Mouse (Mus musculus) embryonic facial prominence, embryonic 11.5 days (tissue): ENCODE data around the gene Tdgf1. TPM values are rescaled to one million over a fixed set of nuclear protein-coding genes. Genes with fewer than 3 reads are reported as not detected.
A peak's percentile ranks its signal among the peaks of the same experiment; 100 is the strongest.

Experiments
- ATAC-seq: fragments of 200-750 bp; cut with Nextera tagmentation; replicated peaks from 2 replicates; pipeline ENCODE4 v1.8.0; 2017; ENCODE audit warnings: low read depth; ENCODE audit not compliant: insufficient number of reproducible peaks, low FRiP score, low TSS enrichment
- DNase-seq: peaks from one replicate; pipeline ENCODE4 v3.0.0-alpha.2; 2015; ENCODE audit warnings: low spot score
- H3K27ac ChIP-seq: fragments of 300-500 bp; sonication (generic); replicated peaks from 2 replicates; pipeline ENCODE4 v1.5.1; 2014; ENCODE audit warnings: mild to moderate bottlenecking, low read depth, low read length, control low read depth
- H3K27me3 ChIP-seq: fragments of 300-500 bp; sonication (generic); 2 replicates; pipeline ENCODE4 v1.6.1; 2014; ENCODE audit warnings: mild to moderate bottlenecking, low read length, moderate library complexity, mixed read lengths; ENCODE audit not compliant: control insufficient read depth, insufficient read depth
- H3K36me3 ChIP-seq: fragments of 300-500 bp; sonication (generic); replicated peaks from 2 replicates; pipeline ENCODE4 v1.6.1; 2014; ENCODE audit warnings: low read depth, mild to moderate bottlenecking, low read length, moderate library complexity, mixed read lengths; ENCODE audit not compliant: control insufficient read depth, insufficient read depth
- H3K4me1 ChIP-seq: fragments of 300-500 bp; sonication (generic); 2 replicates; pipeline ENCODE4 v1.6.1; 2014; ENCODE audit warnings: low read length, mixed read lengths; ENCODE audit not compliant: control insufficient read depth, insufficient read depth
- H3K4me2 ChIP-seq: fragments of 300-500 bp; sonication (generic); 2 replicates; pipeline ENCODE4 v1.6.1; 2014; ENCODE audit warnings: low read depth, mild to moderate bottlenecking, control low read depth, low read length, moderate library complexity
- H3K4me3 ChIP-seq: fragments of 300-500 bp; sonication (generic); 2 replicates; pipeline ENCODE4 v1.5.1; 2014; ENCODE audit warnings: low read depth, low read length, control low read depth
- H3K9ac ChIP-seq: fragments of 300-500 bp; sonication (generic); replicated peaks from 2 replicates; pipeline ENCODE4 v1.6.1; 2014; ENCODE audit warnings: mild to moderate bottlenecking, control low read depth, low read length
- H3K9me3 ChIP-seq: fragments of 300-500 bp; sonication (generic); replicated peaks from 2 replicates; pipeline ENCODE4 v1.6.1; 2016; ENCODE audit warnings: mild to moderate bottlenecking, low read length, inconsistent platforms, mixed read lengths; ENCODE audit not compliant: control insufficient read depth
- WGBS: fragments of 180-500 bp; shearing (Covaris S2); extraction: QIAGEN DNeasy Blood & Tissue Kit; methylation state at CpG from one replicate; pipeline ENCODE4 v1.1.7; 2014; 5-methylcytosine and 5-hydroxymethylcytosine counted together
- polyA plus RNA-seq: library from polyadenylated mRNA; unstranded; fragments of >200 nt; fragmentation: Nextera tagmentation; extraction: Ambion mirVana; gene quantifications from 2 replicates; pipeline ENCODE4 v1.2.1, GENCODE M21; 2014

Gene Tdgf1
- polyA plus RNA-seq, 1 experiment from 2014 or later = not detected

GRCm38 (mm10) chr9:110952398-110952797, 6.4 kb upstream of the Tdgf1 start:
- ATAC-seq (no peak), DNase-seq (no peak)
- Histone ChIP-seq H3K9ac (no peak overlapping the region), H3K4me3 (no peak overlapping the region), H3K4me2 (no peak overlapping the region), H3K9me3 (no peaks in the 10 kb centered on the region), H3K27ac (no peak overlapping the region), H3K36me3 (no peaks in the 10 kb centered on the region), H3K27me3 (peaks cover 7% of the 10 kb centered on the region; the same call in 1 of the 2 replicates), H3K4me1 (no peaks in the 10 kb centered on the region)
- WGBS = 58% methylated on average over 6 of the region's 6 CpGs

- no peak overlapping the region for H3K9ac ChIP-seq
- no peaks in the 10 kb centered on the region for H3K9me3 ChIP-seq
- no peaks in the 10 kb centered on the region for H3K4me1 ChIP-seq
- H3K27me3 ChIP-seq = peaks cover 12% of the 10 kb centered on the region
- no peak overlapping the region for H3K27ac ChIP-seq
- 91% methylated on average over 13 of the region's 13 CpGs for WGBS
- ATAC-seq = no peak
- H3K4me3 ChIP-seq = no peak overlapping the region
- no peak for DNase-seq
- H3K36me3 ChIP-seq = no peaks in the 10 kb centered on the region
- no peak overlapping the region for H3K4me2 ChIP-seq
Observed at GRCm38 (mm10) chr9:110951866-110952265, 5.9 kb upstream of the Tdgf1 start.

- no peak within 1 kb of the TSS for H3K4me2 ChIP-seq
- H3K4me1 ChIP-seq = peaks cover 2% of the 10 kb centered on the region; the same call in 1 of the 2 replicates
- WGBS = 84% methylated on average over 11 of the region's 11 CpGs
- no peak within 1 kb of the TSS for H3K4me3 ChIP-seq
- H3K36me3 ChIP-seq = no peaks in the 10 kb centered on the region
- no peak within 1 kb of the TSS for H3K27ac ChIP-seq
- H3K9ac ChIP-seq = no peak within 1 kb of the TSS
- DNase-seq (no peak), ATAC-seq (no peak)
- no peaks in the 10 kb centered on the region for H3K9me3 ChIP-seq
- peaks cover 17% of the 10 kb centered on the region for H3K27me3 ChIP-seq
Observed at GRCm38 (mm10) chr9:110951397-110951796, 5.4 kb upstream of the Tdgf1 start, which contains the start of gene Lrrc2. Gene Lrrc2, plus strand, starts transcription at chr9:110951545.

- H3K9me3 ChIP-seq = no peaks in the 10 kb centered on the region
- peaks cover 24% of the 10 kb centered on the region for H3K27me3 ChIP-seq
- ATAC-seq = no peak
- no peak overlapping the region for H3K4me2 ChIP-seq
- no peak overlapping the region for H3K4me3 ChIP-seq
- no peaks in the 10 kb centered on the region for H3K36me3 ChIP-seq
- H3K27ac ChIP-seq = no peak overlapping the region
- no peak for DNase-seq
- no peak overlapping the region for H3K9ac ChIP-seq
- 94% methylated on average over 3 of the region's 3 CpGs for WGBS
- H3K4me1 ChIP-seq = peaks cover 3% of the 10 kb centered on the region; the same call in 1 of the 2 replicates
Observed at GRCm38 (mm10) chr9:110950109-110950508, 4.2 kb upstream of the Tdgf1 start.

GRCm38 (mm10) chr9:110948813-110949310, 2.9 kb upstream of the Tdgf1 start:
- H3K9ac ChIP-seq = no peak overlapping the region
- H3K4me3 ChIP-seq = no peak overlapping the region
- H3K36me3 ChIP-seq = no peaks in the 10 kb centered on the region
- no peak overlapping the region for H3K27ac ChIP-seq
- no peaks in the 10 kb centered on the region for H3K9me3 ChIP-seq
- 52% methylated on average over 8 of the region's 8 CpGs for WGBS
- DNase-seq (no peak), ATAC-seq (no peak)
- H3K4me1 ChIP-seq = peaks cover 3% of the 10 kb centered on the region; the same call in 1 of the 2 replicates
- no peak overlapping the region for H3K4me2 ChIP-seq
- H3K27me3 ChIP-seq = peaks cover 33% of the 10 kb centered on the region

GRCm38 (mm10) chr9:110947900-110948299, 1.9 kb upstream of the Tdgf1 start:
- Histone ChIP-seq H3K9me3 (no peaks in the 10 kb centered on the region), H3K27me3 (peaks cover 31% of the 10 kb centered on the region), H3K4me1 (peaks cover 3% of the 10 kb centered on the region; the same call in 1 of the 2 replicates), H3K4me2 (no peak overlapping the region), H3K36me3 (no peaks in the 10 kb centered on the region), H3K27ac (no peak overlapping the region), H3K9ac (no peak overlapping the region), H3K4me3 (no peak overlapping the region)
- 23% methylated on average over 6 of the region's 6 CpGs for WGBS
- ATAC-seq = no peak
- DNase-seq = no peak

GRCm38 (mm10) chr9:110947261-110947661, 1.3 kb upstream of the Tdgf1 start:
- Histone ChIP-seq H3K9ac (no peak overlapping the region), H3K4me2 (no peak overlapping the region), H3K4me3 (no peak overlapping the region), H3K36me3 (no peaks in the 10 kb centered on the region), H3K27me3 (peaks cover 28% of the 10 kb centered on the region), H3K27ac (no peak overlapping the region), H3K9me3 (no peaks in the 10 kb centered on the region), H3K4me1 (peaks cover 3% of the 10 kb centered on the region; the same call in 1 of the 2 replicates)
- 4% methylated on average over 6 of the region's 6 CpGs for WGBS
- no peak for ATAC-seq
- peak; percentile 11 for DNase-seq

GRCm38 (mm10) chr9:110946548-110947044, 638 bp upstream of the Tdgf1 start:
- ATAC-seq = no peak
- H3K27me3 ChIP-seq = peaks cover 28% of the 10 kb centered on the region
- no peak overlapping the region for H3K27ac ChIP-seq
- H3K9ac ChIP-seq = no peak overlapping the region; the same call in 1 of the 2 replicates
- H3K4me3 ChIP-seq = no peak overlapping the region; the same call in 1 of the 2 replicates
- 7% methylated on average over 20 of the region's 20 CpGs for WGBS
- peaks cover 3% of the 10 kb centered on the region; the same call in 1 of the 2 replicates for H3K4me1 ChIP-seq
- DNase-seq = peak; percentile 27
- H3K9me3 ChIP-seq = no peaks in the 10 kb centered on the region
- H3K4me2 ChIP-seq = peak overlapping the region; percentile 13; the same call in 1 of the 2 replicates
- H3K36me3 ChIP-seq = no peaks in the 10 kb centered on the region
